Mouse (Mus musculus) kidney, postnatal 0 days (tissue): Measurements from ENCODE around the gene Morf4l1. TPM values are rescaled to one million over a fixed set of nuclear protein-coding genes. Genes with fewer than 3 reads are reported as not detected.

Experiments used
- ATAC-seq: fragments of 200-750 bp; cut with Nextera tagmentation; replicated peaks from 2 replicates; pipeline ENCODE4 v1.8.0; 2017; ENCODE audit warnings: low read depth, moderate number of reproducible peaks, moderate TSS enrichment, moderate library complexity; ENCODE audit not compliant: low FRiP score
- DNase-seq: peaks from one replicate; pipeline ENCODE4 v3.0.0-alpha.2; 2016; ENCODE audit warnings: low spot score
- H3K27ac ChIP-seq: fragments of 300-500 bp; sonication (generic); 2 replicates; pipeline ENCODE4 v1.5.1; 2014; ENCODE audit warnings: mild to moderate bottlenecking
- H3K27me3 ChIP-seq: fragments of 300-500 bp; sonication (generic); 2 replicates; pipeline ENCODE4 v1.6.1; 2014; ENCODE audit warnings: low read length, mixed read lengths; ENCODE audit not compliant: insufficient read depth
- H3K36me3 ChIP-seq: fragments of 300-500 bp; sonication (generic); 2 replicates; pipeline ENCODE4 v1.6.1; 2014; ENCODE audit warnings: low read length, mixed read lengths; ENCODE audit not compliant: insufficient read depth
- H3K4me1 ChIP-seq: fragments of 300-500 bp; sonication (generic); replicated peaks from 2 replicates; pipeline ENCODE4 v1.6.1; 2014; ENCODE audit warnings: antibody characterized with exemption, low read length, mixed read lengths; ENCODE audit not compliant: insufficient read depth
- H3K4me2 ChIP-seq: fragments of 300-500 bp; sonication (generic); 2 replicates; pipeline ENCODE4 v1.6.1; 2014; ENCODE audit warnings: mild to moderate bottlenecking, low read length, moderate library complexity, mixed read lengths
- H3K4me3 ChIP-seq: fragments of 300-500 bp; sonication (generic); replicated peaks from 2 replicates; pipeline ENCODE4 v1.5.1; 2014; ENCODE audit warnings: low read depth, low read length
- H3K9ac ChIP-seq: fragments of 300-500 bp; sonication (generic); 2 replicates; pipeline ENCODE4 v1.6.1; 2014; ENCODE audit warnings: low read depth, low read length
- H3K9me3 ChIP-seq: fragments of 300-500 bp; sonication (generic); replicated peaks from 2 replicates; pipeline ENCODE4 v1.6.1; 2016; ENCODE audit warnings: low read length, inconsistent platforms, mixed read lengths
- CTCF ChIP-seq: IDR thresholded peaks from 2 replicates; pipeline ENCODE4 v1.5.1; 2016; ENCODE audit warnings: antibody characterized with exemption, low read depth, mild to moderate bottlenecking, moderate library complexity
- WGBS: fragments of 180-500 bp; shearing (Covaris S2); extraction: QIAGEN DNeasy Blood & Tissue Kit; methylation state at CpG from one replicate; pipeline ENCODE4 v1.1.7; 2014; 5-methylcytosine and 5-hydroxymethylcytosine counted together
- polyA plus RNA-seq: library from polyadenylated mRNA; unstranded; fragments of >200 nt; fragmentation: Nextera tagmentation; extraction: Ambion mirVana; gene quantifications from 2 replicates; pipeline ENCODE4 v1.2.1, GENCODE M21; 2015

Gene Morf4l1
- polyA plus RNA-seq = 412 and 452 TPM in 2 replicates

DNA sequence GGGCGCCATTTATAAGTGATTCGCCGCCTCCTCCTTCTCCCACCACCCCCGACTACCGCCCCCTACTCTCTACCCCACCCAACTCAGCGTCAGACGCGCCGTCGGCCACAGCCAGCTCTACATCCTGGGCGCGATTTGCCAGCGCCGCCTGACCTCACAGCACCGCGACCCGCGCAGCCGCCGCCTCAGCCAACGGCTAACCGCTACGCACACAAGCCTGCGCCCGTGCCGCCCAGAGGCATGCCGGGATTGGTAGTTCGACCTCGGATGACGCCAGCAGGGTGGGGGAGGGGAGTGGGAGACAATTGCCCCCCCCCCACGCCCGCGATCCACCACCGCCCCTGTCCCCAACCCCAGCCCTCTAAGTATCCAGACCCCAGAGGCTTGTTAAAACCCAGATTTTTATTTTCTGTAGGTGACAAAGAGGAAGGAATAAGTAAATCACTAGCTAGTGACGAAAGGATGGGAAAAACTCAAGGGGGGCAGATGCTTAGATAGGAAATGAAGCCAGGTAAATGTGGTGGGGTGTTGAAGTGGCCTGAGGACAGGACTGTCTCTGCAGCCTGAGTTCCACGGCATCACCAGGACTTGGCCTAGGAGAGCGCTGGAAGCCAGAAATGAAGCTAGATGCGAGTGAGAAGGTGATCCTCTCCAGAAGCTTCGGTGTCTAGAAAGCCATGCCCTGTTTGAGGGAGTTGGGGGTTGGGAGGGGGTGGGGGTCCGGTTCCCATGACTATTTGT, at the start of gene Morf4l1:
Gene Morf4l1, minus strand, starts transcription at position 208 of the 741 bp plus-strand sequence.
- peaks cover 9% of the 10 kb centered on the region; the same call in 1 of the 2 replicates for H3K4me1 ChIP-seq
- WGBS = 4% methylated on average over 37 of the region's 40 CpGs
- no peak for TF ChIP-seq CTCF
- peak within 1 kb of the TSS; percentile 99 for H3K9ac ChIP-seq
- no peaks in the 10 kb centered on the region for H3K9me3 ChIP-seq
- peak; percentile 99 for ATAC-seq
- DNase-seq = peak; percentile 98
- H3K27me3 ChIP-seq = no peaks in the 10 kb centered on the region
- H3K36me3 ChIP-seq = no peaks in the 10 kb centered on the region
- peak within 1 kb of the TSS; percentile 89 for H3K4me3 ChIP-seq
- H3K4me2 ChIP-seq = peak within 1 kb of the TSS; percentile 83
- peak within 1 kb of the TSS; percentile 99 for H3K27ac ChIP-seq

DNA sequence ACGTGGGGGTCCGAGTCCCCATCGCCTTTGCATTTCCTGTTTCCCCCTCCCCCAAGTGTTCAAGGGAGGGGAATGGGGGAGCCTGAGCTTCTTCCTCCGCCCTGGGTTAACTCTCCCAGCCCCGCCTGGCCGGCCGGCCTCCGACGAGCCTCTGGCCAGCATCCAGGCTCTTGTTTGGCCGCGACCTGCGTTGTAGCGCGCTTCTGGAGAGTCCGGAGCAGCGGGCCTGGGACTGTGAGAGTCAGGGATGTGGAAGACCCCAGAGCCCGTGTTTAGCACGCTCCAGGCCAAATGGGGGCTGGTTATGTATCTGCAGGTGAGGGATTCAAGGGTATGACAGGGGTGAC, 49.1 kb upstream of the Morf4l1 start:
- Histone ChIP-seq H3K4me2 (peak overlapping the region; percentile 83), H3K4me3 (peak overlapping the region; percentile 64), H3K9me3 (no peaks in the 10 kb centered on the region), H3K27ac (peak overlapping the region; percentile 25; the same call in 1 of the 2 replicates), H3K4me1 (peaks cover 6% of the 10 kb centered on the region), H3K27me3 (no peaks in the 10 kb centered on the region), H3K36me3 (no peaks in the 10 kb centered on the region), H3K9ac (peak overlapping the region; percentile 54)
- WGBS = 2% methylated on average over 18 of the region's 18 CpGs
- DNase-seq = peak; percentile 76
- no peak for TF ChIP-seq CTCF
- peak; percentile 48 for ATAC-seq

DNA sequence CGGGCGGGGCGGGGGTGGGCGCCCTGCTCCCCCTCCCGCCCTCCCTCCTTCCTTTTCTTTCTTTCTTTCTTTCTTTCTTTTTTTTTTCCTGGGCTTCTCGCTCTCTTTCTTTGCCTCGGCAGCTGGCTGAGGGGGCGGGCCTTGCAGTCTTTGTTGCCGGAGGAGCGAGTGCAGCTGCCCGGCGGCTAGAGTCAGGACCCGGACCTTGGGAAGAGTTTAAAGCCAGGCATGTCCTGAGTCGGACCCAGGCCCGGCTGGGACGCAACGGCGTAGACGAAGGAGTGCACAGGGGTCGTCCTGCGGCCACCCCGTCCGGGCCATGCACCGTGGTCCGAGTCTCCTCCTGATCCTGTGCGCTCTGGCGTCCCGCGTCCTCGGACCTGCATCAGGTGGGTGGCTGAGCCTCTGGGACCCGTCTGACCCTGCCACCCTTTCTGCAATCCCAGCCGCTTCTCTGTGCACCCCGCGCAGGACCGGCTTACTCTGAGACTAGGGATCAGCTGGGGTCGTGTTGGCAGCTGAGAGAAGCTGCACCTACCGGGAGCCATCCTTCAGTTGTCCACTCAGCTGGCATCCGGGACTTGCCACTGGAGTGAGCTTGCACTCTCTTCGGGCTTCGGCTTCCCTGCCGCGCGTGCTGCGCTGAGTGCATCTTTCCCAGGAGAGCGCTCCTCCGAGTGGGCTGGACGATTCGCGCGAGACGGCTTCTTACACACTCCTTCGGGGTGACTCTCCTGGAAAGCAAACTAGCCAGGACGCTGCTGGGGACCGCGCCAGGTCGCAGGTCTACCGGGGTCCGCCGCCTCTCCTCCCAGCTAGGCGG, 48.6 kb upstream of the Morf4l1 start, which contains the start of gene Adamts7:
Gene Adamts7, plus strand, starts transcription at position 144 of the 823 bp plus-strand sequence.
- WGBS = under 1% methylated on average over 57 of the region's 60 CpGs
- peaks cover 6% of the 10 kb centered on the region for H3K4me1 ChIP-seq
- H3K4me2 ChIP-seq = peak within 1 kb of the TSS; percentile 83
- H3K27ac ChIP-seq = peak within 1 kb of the TSS; percentile 25
- peak within 1 kb of the TSS; percentile 64 for H3K4me3 ChIP-seq
- no peak for TF ChIP-seq CTCF
- H3K36me3 ChIP-seq = no peaks in the 10 kb centered on the region
- H3K9ac ChIP-seq = peak within 1 kb of the TSS; percentile 54
- ATAC-seq = peak; percentile 73
- peak; percentile 79 for DNase-seq
- H3K9me3 ChIP-seq = no peaks in the 10 kb centered on the region
- H3K27me3 ChIP-seq = no peaks in the 10 kb centered on the region

DNA sequence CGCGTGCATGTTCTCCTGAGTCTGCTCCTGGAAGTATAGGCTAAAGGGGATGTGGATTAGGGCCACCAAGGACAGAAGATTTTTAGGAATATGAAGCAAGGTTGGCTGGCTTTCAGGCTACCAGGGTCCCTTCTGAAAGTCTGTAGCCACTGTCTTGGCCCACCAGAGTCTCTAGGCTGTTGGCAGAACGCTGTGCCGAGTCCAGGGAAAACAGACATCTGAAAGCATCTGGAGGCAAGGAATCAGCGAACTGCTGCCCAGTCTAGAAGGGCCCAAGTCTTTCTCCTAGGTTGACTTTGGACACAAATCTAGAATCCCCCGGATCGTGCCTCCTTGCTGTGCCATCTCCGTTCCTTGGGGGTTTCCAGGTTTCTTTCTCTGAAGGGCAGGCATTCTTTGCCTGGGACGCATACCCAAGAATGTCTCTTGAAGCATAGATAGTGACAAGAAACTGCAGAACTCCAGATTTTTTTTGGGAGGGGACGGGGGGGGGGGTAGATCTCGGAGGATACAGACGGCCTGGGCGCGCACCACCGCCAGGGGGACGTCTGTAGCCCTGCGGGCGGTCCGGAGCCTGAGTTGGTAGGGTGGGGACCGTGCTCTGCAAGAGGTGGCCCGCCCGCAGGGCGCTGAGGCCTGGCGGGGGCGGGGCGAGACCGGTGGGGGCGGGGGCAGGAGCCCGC, 47.8 kb upstream of the Morf4l1 start:
- Histone ChIP-seq H3K4me2 (peak overlapping the region; percentile 83), H3K9me3 (no peaks in the 10 kb centered on the region), H3K27ac (0 out of 2 replicates have a peak overlapping the region, but pooled peaks have one; percentile 19), H3K4me1 (peaks cover 6% of the 10 kb centered on the region), H3K36me3 (no peaks in the 10 kb centered on the region), H3K4me3 (peak overlapping the region; percentile 64), H3K9ac (peak overlapping the region; percentile 54), H3K27me3 (no peaks in the 10 kb centered on the region)
- peak; percentile 87 for DNase-seq
- peak; percentile 89 for ATAC-seq
- 10% methylated on average over 21 of the region's 29 CpGs for WGBS
- TF ChIP-seq CTCF = peak; percentile 54

DNA sequence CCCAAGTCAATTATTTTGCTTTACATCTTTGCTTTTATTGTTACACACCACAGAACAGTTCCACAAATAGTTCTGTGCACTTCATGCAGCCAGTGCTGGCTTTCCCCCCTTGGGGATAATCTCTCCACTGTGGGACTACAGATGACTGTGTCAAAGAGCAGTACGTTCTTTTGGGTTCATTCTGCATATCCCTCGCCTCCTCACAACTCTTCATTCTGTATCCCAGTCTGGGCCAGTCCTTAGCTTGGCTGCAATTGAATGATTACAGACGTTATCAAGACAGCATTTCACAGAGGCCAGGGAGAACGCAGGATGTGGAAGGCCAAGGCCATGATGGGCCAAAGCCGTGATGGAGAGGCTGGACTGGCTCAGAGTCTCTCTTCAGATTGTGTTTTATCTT, 32.3 kb upstream of the Morf4l1 start:
- ATAC-seq = no peak
- no peak overlapping the region for H3K4me3 ChIP-seq
- H3K4me2 ChIP-seq = no peak overlapping the region
- H3K9me3 ChIP-seq = no peaks in the 10 kb centered on the region
- no peaks in the 10 kb centered on the region for H3K27me3 ChIP-seq
- no peaks in the 10 kb centered on the region for H3K4me1 ChIP-seq
- H3K9ac ChIP-seq = no peak overlapping the region
- WGBS = 68% methylated on average over 5 of the region's 5 CpGs
- no peak for TF ChIP-seq CTCF
- no peak for DNase-seq
- H3K27ac ChIP-seq = no peak overlapping the region
- no peaks in the 10 kb centered on the region for H3K36me3 ChIP-seq

DNA sequence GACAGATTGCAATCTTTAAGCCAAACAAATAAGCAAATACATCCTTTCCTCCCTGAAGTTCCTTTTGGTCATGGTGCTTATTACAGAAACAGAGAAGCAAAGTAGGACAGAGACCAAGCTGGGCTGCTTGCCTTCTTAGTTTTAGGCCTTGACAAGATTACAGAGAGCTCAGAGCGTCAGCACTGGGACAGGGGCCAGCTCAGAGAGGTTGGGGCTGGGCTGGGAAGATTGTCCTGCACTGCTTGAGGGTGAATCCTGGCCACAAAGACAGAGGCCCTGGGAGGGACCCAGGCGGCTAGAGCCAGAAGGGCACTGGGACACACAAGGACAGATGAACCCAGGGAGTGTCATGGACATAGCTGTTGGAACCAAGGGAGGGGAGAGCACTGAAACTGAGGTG, 31.2 kb upstream of the Morf4l1 start:
- Histone ChIP-seq H3K27me3 (no peaks in the 10 kb centered on the region), H3K4me1 (no peaks in the 10 kb centered on the region), H3K9ac (no peak overlapping the region), H3K4me3 (no peak overlapping the region), H3K27ac (no peak overlapping the region), H3K9me3 (no peaks in the 10 kb centered on the region), H3K4me2 (no peak overlapping the region), H3K36me3 (no peaks in the 10 kb centered on the region)
- 66% methylated on average over 2 of the region's 2 CpGs for WGBS
- no peak for TF ChIP-seq CTCF
- DNase-seq (no peak), ATAC-seq (no peak)
